Mouse (Mus musculus) embryonic facial prominence, embryonic 13.5 days (tissue): Measurements from ENCODE around the gene Cldn1. TPM values are rescaled to one million over a fixed set of nuclear protein-coding genes. Genes with fewer than 3 reads are reported as not detected.

Experiments
- ATAC-seq: fragments of 200-750 bp; cut with Nextera tagmentation; 2 replicates; pipeline ENCODE4 v1.8.0; 2017; ENCODE audit warnings: low read depth; ENCODE audit not compliant: insufficient number of reproducible peaks, insufficient read depth, low FRiP score, low TSS enrichment
- H3K27ac ChIP-seq: fragments of 300-500 bp; sonication (generic); 2 replicates; pipeline ENCODE4 v1.5.1; 2015; ENCODE audit warnings: moderate library complexity, mild to moderate bottlenecking, inconsistent platforms
- H3K27me3 ChIP-seq: fragments of 300-500 bp; sonication (generic); 2 replicates; pipeline ENCODE4 v1.6.1; 2015; ENCODE audit warnings: mild to moderate bottlenecking, inconsistent platforms
- H3K36me3 ChIP-seq: fragments of 300-500 bp; sonication (generic); 2 replicates; pipeline ENCODE4 v1.6.1; 2015; ENCODE audit warnings: mild to moderate bottlenecking, inconsistent platforms
- H3K4me1 ChIP-seq: fragments of 300-500 bp; sonication (generic); 2 replicates; pipeline ENCODE4 v1.6.1; 2015; ENCODE audit warnings: inconsistent platforms
- H3K4me2 ChIP-seq: fragments of 300-500 bp; sonication (generic); 2 replicates; pipeline ENCODE4 v1.6.1; 2015; ENCODE audit warnings: moderate library complexity, mild to moderate bottlenecking, inconsistent platforms
- H3K4me3 ChIP-seq: fragments of 300-500 bp; sonication (generic); 2 replicates; pipeline ENCODE4 v1.5.1; 2015; ENCODE audit warnings: mild to moderate bottlenecking, inconsistent platforms
- H3K9ac ChIP-seq: fragments of 300-500 bp; sonication (generic); 2 replicates; pipeline ENCODE4 v1.6.1; 2015; ENCODE audit warnings: mild to moderate bottlenecking, inconsistent platforms
- H3K9me3 ChIP-seq: fragments of 300-500 bp; sonication (generic); 2 replicates; pipeline ENCODE4 v1.6.1; 2016; ENCODE audit warnings: inconsistent platforms
- WGBS: fragments of 180-500 bp; shearing (Covaris S2); methylation state at CpG from one replicate; pipeline ENCODE4 v1.1.7; 2015; ENCODE audit warnings: mixed read lengths; 5-methylcytosine and 5-hydroxymethylcytosine counted together
- polyA plus RNA-seq: library from polyadenylated mRNA; unstranded; fragments of >200 nt; fragmentation: Nextera tagmentation; extraction: Ambion mirVana; gene quantifications from 2 replicates; pipeline ENCODE4 v1.2.1, GENCODE M21; 2015

Cldn1 gene
- polyA plus RNA-seq = 12.6 and 14.1 TPM in 2 replicates

DNA sequence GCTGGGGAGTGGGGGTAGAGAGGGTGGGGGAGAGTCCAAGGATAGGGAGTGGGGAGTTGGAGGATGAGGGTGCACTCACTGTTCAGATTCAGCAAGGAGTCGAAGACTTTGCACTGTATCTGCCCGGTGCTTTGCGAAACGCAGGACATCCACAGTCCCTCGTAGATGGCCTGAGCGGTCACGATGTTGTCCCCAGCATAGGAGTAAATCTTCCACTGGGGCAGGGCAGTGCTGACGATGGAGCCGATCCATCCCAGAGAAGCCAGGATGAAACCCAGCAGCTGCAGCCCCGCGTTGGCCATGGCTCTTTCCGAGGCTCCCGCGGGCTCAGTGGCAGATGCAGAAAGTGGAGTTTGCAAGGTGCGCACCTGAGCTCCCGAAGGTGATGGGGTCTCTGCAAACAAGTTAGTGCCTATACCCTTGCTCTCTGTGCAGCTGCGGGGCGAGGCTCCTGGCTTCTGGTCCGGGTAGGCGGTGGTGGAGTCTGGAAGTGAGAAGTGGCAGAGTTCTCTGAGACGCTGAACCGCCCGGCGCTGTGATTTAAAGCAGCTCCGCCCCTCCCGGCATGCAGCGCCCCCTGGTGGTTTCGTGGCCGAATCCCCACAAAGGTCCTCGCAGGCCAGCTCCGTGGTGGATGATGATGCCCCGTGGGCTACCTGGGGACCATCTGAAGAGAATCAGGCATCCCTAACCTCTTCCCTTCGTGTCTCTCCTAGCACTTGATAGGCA is at the start of gene Cldn1:
Gene Cldn1, minus strand, starts transcription at position 517 of the 729 bp plus-strand sequence.
- Histone ChIP-seq H3K4me2 (peak within 1 kb of the TSS; percentile 83), H3K9ac (peak within 1 kb of the TSS; percentile 74), H3K27ac (peak within 1 kb of the TSS; percentile 45), H3K9me3 (no peaks in the 10 kb centered on the region), H3K27me3 (no peaks in the 10 kb centered on the region; the same call in none of the 2 replicates), H3K4me1 (0 out of 2 replicates have a peak, but pooled peaks cover 8% of the 10 kb centered on the region), H3K4me3 (peak within 1 kb of the TSS; percentile 51), H3K36me3 (no peaks in the 10 kb centered on the region)
- 3% methylated on average over 33 of the region's 33 CpGs for WGBS
- peak; percentile 68; the same call in 1 of the 2 replicates for ATAC-seq

- 59% methylated on average over 3 of the region's 3 CpGs for WGBS
- H3K27ac ChIP-seq = no peak overlapping the region
- no peaks in the 10 kb centered on the region for H3K4me1 ChIP-seq
- H3K27me3 ChIP-seq = no peaks in the 10 kb centered on the region
- no peaks in the 10 kb centered on the region for H3K36me3 ChIP-seq
- no peak for ATAC-seq
- H3K9ac ChIP-seq = no peak overlapping the region
- H3K4me3 ChIP-seq = no peak overlapping the region
- H3K4me2 ChIP-seq = no peak overlapping the region
- H3K9me3 ChIP-seq = no peaks in the 10 kb centered on the region
These were observed 47.0 kb upstream of the Cldn1 start for GRCm38 (mm10) chr16:26418616-26419015.

DNA sequence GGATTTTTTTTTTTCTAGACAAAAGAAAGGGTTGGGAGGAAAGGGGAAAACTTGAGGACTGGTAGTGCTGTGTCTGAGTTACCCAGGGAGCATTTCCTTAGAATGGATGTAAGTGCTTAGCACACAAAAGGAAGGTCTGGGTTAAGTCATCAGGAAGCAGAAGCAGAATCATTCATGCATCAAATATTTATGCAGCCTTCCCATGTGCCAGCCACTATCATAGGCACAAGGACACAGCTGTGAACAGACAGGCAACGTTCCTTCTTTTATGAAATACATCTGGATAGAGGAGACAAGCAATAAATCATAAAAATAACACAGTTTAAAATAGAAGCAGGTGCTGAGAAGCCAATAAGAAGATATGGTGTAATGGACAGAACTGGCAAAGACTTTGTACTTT is 32.4 kb upstream of the Cldn1 start:
- WGBS = 37% methylated on average over 1 of the region's 1 CpGs
- H3K9me3 ChIP-seq = no peaks in the 10 kb centered on the region

GRCm38 (mm10) chr16:26400971-26401370 is 29.3 kb upstream of the Cldn1 start:
- Histone ChIP-seq H3K36me3 (no peaks in the 10 kb centered on the region), H3K4me1 (0 out of 2 replicates have a peak, but pooled peaks cover 4% of the 10 kb centered on the region), H3K9me3 (no peaks in the 10 kb centered on the region), H3K4me3 (no peak overlapping the region), H3K27me3 (no peaks in the 10 kb centered on the region), H3K9ac (no peak overlapping the region), H3K27ac (no peak overlapping the region), H3K4me2 (no peak overlapping the region)
- 46% methylated on average over 3 of the region's 3 CpGs for WGBS
- ATAC-seq = no peak

More for the DNA sequence above, 32.4 kb upstream of the Cldn1 start:
- Histone ChIP-seq H3K27me3 (no peaks in the 10 kb centered on the region), H3K9ac (no peak overlapping the region), H3K27ac (no peak overlapping the region), H3K4me2 (no peak overlapping the region), H3K4me3 (no peak overlapping the region), H3K4me1 (0 out of 2 replicates have a peak, but pooled peaks cover 4% of the 10 kb centered on the region), H3K36me3 (no peaks in the 10 kb centered on the region)
- ATAC-seq = no peak

DNA sequence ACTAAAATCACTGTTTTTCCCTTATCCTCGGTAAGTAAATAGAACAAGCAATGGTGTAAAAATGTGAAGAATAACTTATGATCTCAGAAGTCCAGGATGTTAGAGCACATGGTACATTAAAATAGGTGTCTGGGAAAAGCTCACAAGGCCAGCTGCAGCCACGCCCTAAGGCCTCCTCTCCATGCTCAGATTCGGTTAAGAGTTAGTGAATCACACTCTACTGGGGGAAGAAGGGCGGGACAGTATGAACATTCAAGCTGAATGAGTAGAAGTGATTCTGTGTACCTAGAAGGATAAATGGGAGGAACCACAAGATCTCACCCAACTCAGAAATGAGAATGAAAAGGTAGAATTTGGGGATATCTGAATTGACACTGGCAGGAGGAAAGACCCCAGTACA is 28.9 kb upstream of the Cldn1 start:
- Histone ChIP-seq H3K9ac (no peak overlapping the region), H3K4me2 (no peak overlapping the region), H3K4me3 (no peak overlapping the region), H3K27ac (no peak overlapping the region), H3K27me3 (no peaks in the 10 kb centered on the region), H3K4me1 (0 out of 2 replicates have a peak, but pooled peaks cover 4% of the 10 kb centered on the region), H3K9me3 (no peaks in the 10 kb centered on the region), H3K36me3 (no peaks in the 10 kb centered on the region)
- 74% methylated on average over 4 of the region's 4 CpGs for WGBS
- no peak for ATAC-seq

GRCm38 (mm10) chr16:26390936-26391335 is 19.3 kb upstream of the Cldn1 start:
- H3K27me3 ChIP-seq = no peaks in the 10 kb centered on the region
- H3K4me3 ChIP-seq = no peak overlapping the region
- ATAC-seq = no peak
- no peaks in the 10 kb centered on the region for H3K9me3 ChIP-seq
- H3K36me3 ChIP-seq = no peaks in the 10 kb centered on the region
- H3K9ac ChIP-seq = no peak overlapping the region
- H3K4me1 ChIP-seq = no peaks in the 10 kb centered on the region
- no peak overlapping the region for H3K4me2 ChIP-seq
- H3K27ac ChIP-seq = no peak overlapping the region
- 79% methylated on average over 4 of the region's 4 CpGs for WGBS

DNA sequence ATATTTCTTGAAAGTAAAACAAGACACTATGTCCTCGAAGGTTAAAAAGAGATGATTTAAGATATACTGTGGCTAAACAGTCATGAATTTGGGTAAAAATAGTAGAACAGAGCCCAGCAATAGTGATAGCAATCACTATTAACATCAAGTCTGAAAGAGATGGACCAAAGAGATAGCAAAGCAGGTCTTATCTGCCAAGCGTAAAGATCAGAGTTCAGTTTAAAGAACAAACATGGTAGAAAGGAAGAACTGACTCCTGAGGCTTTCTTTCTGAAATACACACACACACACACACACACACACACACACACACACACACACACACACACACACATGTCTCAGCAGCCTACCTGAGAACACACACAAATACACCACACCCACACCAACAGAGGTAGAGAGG is 14.5 kb upstream of the Cldn1 start:
- H3K27me3 ChIP-seq = no peaks in the 10 kb centered on the region
- no peak overlapping the region for H3K4me3 ChIP-seq
- ATAC-seq = no peak
- no peak overlapping the region for H3K4me2 ChIP-seq
- H3K9me3 ChIP-seq = no peaks in the 10 kb centered on the region
- H3K4me1 ChIP-seq = no peaks in the 10 kb centered on the region
- H3K27ac ChIP-seq = no peak overlapping the region
- H3K9ac ChIP-seq = no peak overlapping the region
- H3K36me3 ChIP-seq = no peaks in the 10 kb centered on the region
- WGBS = 84% methylated on average over 2 of the region's 2 CpGs

DNA sequence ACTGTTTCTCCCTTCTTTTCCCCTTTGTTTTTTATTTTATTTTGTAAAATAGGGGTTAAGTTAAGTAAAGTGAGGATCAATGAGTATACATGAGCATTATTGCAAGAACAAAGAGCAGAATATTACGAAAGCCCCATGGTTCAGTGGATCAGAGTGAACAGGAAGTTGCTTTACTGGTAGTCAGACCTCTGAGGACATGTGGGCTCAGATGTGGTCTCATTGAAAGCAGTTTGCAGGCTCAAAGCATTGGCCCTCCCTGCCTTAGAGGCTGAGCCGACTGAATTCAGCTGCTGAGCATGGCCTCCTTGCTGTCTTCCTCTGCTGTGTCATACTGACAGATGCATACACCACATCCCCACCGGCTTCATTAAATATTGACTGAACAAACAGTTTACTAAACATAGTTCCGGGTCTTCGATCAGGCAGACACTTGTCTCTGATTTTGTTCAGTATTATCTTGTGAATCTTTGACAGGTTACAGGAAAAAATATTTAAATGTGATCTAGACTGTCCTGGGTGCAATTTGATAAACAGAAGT is 12.5 kb upstream of the Cldn1 start:
- Histone ChIP-seq H3K36me3 (no peaks in the 10 kb centered on the region), H3K9ac (no peak overlapping the region), H3K4me1 (no peaks in the 10 kb centered on the region), H3K9me3 (no peaks in the 10 kb centered on the region), H3K4me2 (no peak overlapping the region), H3K27me3 (no peaks in the 10 kb centered on the region), H3K27ac (no peak overlapping the region), H3K4me3 (no peak overlapping the region)
- ATAC-seq = no peak
- WGBS = 79% methylated on average over 5 of the region's 5 CpGs

DNA sequence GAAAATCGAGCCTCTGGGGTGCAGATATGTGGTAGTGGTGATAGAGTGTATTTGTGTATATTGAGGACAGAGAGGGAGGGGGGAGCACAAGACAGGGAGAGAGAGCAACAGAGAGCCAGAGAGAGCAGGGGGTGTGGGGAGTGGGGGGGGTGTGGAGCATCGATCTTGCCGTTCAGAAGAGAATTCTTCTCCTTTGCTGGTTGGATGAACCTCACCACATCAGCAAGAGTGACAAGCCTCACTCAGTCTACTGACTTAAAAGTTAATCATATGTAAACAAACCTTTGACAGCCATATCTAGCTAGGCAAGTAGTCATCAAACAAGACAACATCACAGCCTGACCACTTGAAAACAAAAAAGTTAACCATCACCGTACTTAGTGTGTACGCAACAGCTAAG is 5.5 kb upstream of the Cldn1 start:
- Histone ChIP-seq H3K9ac (no peak overlapping the region), H3K36me3 (no peaks in the 10 kb centered on the region), H3K27me3 (no peaks in the 10 kb centered on the region), H3K4me2 (no peak overlapping the region), H3K4me3 (no peak overlapping the region), H3K27ac (no peak overlapping the region), H3K9me3 (no peaks in the 10 kb centered on the region), H3K4me1 (0 out of 2 replicates have a peak, but pooled peaks cover 8% of the 10 kb centered on the region)
- no peak for ATAC-seq
- 81% methylated on average over 5 of the region's 5 CpGs for WGBS

GRCm38 (mm10) chr16:26370127-26370526 is 1.5 kb downstream of the Cldn1 start:
- Histone ChIP-seq H3K4me3 (no peak overlapping the region), H3K27ac (no peak overlapping the region), H3K27me3 (no peaks in the 10 kb centered on the region; the same call in none of the 2 replicates), H3K4me2 (peak overlapping the region; percentile 83; the same call in 1 of the 2 replicates), H3K9me3 (no peaks in the 10 kb centered on the region), H3K4me1 (0 out of 2 replicates have a peak, but pooled peaks cover 8% of the 10 kb centered on the region), H3K9ac (no peak overlapping the region), H3K36me3 (no peaks in the 10 kb centered on the region)
- no peak for ATAC-seq
- 92% methylated on average over 1 of the region's 1 CpGs for WGBS

GRCm38 (mm10) chr16:26369044-26369730 is 2.5 kb downstream of the Cldn1 start:
- ATAC-seq = no peak
- WGBS = 83% methylated on average over 7 of the region's 7 CpGs
- Histone ChIP-seq H3K4me2 (no peak overlapping the region), H3K27me3 (no peaks in the 10 kb centered on the region; the same call in none of the 2 replicates), H3K27ac (no peak overlapping the region), H3K4me1 (0 out of 2 replicates have a peak, but pooled peaks cover 8% of the 10 kb centered on the region), H3K9ac (no peak overlapping the region), H3K4me3 (no peak overlapping the region), H3K36me3 (no peaks in the 10 kb centered on the region), H3K9me3 (no peaks in the 10 kb centered on the region)
